Mouse (Mus musculus) liver, embryonic 11.5 days (tissue): ENCODE data around the gene Atp1b1. TPM values are rescaled to one million over a fixed set of nuclear protein-coding genes. Genes with fewer than 3 reads are reported as not detected.
A peak's percentile ranks its signal among the peaks of the same experiment; 100 is the strongest.

Experiments used
- ATAC-seq: fragments of 200-750 bp; cut with Nextera tagmentation; replicated peaks from 2 replicates; pipeline ENCODE4 v1.8.0; 2017; ENCODE audit warnings: moderate number of reproducible peaks, mild to moderate bottlenecking, moderate TSS enrichment, moderate library complexity; ENCODE audit not compliant: low FRiP score
- DNase-seq: peaks from one replicate; pipeline ENCODE4 v3.0.0-alpha.2; 2017; ENCODE audit warnings: low spot score
- H3K27ac ChIP-seq: fragments of 300-500 bp; sonication (generic); 2 replicates; pipeline ENCODE4 v1.5.1; 2014; ENCODE audit warnings: mild to moderate bottlenecking, low read depth, low read length, control low read depth
- H3K27me3 ChIP-seq: fragments of 300-500 bp; sonication (generic); replicated peaks from 2 replicates; pipeline ENCODE4 v1.6.1; 2014; ENCODE audit warnings: low read length, mixed read lengths; ENCODE audit not compliant: control insufficient read depth, insufficient read depth
- H3K36me3 ChIP-seq: fragments of 300-500 bp; sonication (generic); 2 replicates; pipeline ENCODE4 v1.6.1; 2014; ENCODE audit warnings: mild to moderate bottlenecking, low read length, moderate library complexity, mixed read lengths; ENCODE audit not compliant: control insufficient read depth, insufficient read depth
- H3K4me1 ChIP-seq: fragments of 300-500 bp; sonication (generic); replicated peaks from 2 replicates; pipeline ENCODE4 v1.6.1; 2014; ENCODE audit warnings: low read length, mixed read lengths; ENCODE audit not compliant: control insufficient read depth, insufficient read depth
- H3K4me2 ChIP-seq: fragments of 300-500 bp; sonication (generic); 2 replicates; pipeline ENCODE4 v1.6.1; 2014; ENCODE audit warnings: mild to moderate bottlenecking, control low read depth, moderate library complexity
- H3K4me3 ChIP-seq: fragments of 300-500 bp; sonication (generic); 2 replicates; pipeline ENCODE4 v1.5.1; 2014; ENCODE audit warnings: low read depth, low read length, control low read depth
- H3K9ac ChIP-seq: fragments of 300-500 bp; sonication (generic); 2 replicates; pipeline ENCODE4 v1.6.1; 2014; ENCODE audit warnings: low read depth, low read length, control low read depth
- H3K9me3 ChIP-seq: fragments of 300-500 bp; sonication (generic); 2 replicates; pipeline ENCODE4 v1.6.1; 2016; ENCODE audit warnings: low read length, inconsistent platforms, mixed read lengths; ENCODE audit not compliant: control insufficient read depth
- WGBS: fragments of 180-500 bp; shearing (Covaris S2); extraction: QIAGEN DNeasy Blood & Tissue Kit; methylation state at CpG from one replicate; pipeline ENCODE4 v1.1.7; 2014; 5-methylcytosine and 5-hydroxymethylcytosine counted together
- polyA plus RNA-seq: library from polyadenylated mRNA; unstranded; fragments of >200 nt; fragmentation: Nextera tagmentation; extraction: Ambion mirVana; gene quantifications from 2 replicates; pipeline ENCODE4 v1.2.1, GENCODE M21; 2014

Atp1b1 gene
- polyA plus RNA-seq, 1 experiment from 2014 or later, result 18.6 TPM

DNA sequence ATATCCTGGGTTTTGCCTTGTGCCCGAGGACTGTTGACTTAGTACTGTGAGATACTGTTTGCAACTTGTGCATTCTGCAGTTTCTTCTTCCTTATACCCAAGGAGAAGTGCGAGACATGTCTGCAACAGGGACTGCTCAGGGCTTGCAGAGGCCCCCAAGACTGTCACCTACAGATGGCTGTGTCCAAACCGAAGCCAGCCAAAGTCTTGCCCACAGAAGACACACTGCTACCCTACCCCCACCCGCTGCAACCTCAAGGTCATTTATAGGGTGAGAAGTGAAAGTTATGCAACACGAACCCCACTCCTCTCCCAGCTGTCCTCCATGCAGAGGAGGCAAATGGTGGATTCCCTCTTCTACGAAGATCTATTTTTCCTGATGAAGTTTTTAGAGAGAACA is 5.6 kb downstream of the Atp1b1 start:
- Histone ChIP-seq H3K27ac (no peak overlapping the region), H3K9ac (no peak overlapping the region), H3K36me3 (0 out of 2 replicates have a peak, but pooled peaks cover 4% of the 10 kb centered on the region), H3K4me2 (no peak overlapping the region), H3K27me3 (peaks cover 26% of the 10 kb centered on the region), H3K9me3 (no peaks in the 10 kb centered on the region), H3K4me1 (peaks cover 7% of the 10 kb centered on the region), H3K4me3 (no peak overlapping the region)
- ATAC-seq (no peak), DNase-seq (no peak)
- 74% methylated on average over 6 of the region's 6 CpGs for WGBS

DNA sequence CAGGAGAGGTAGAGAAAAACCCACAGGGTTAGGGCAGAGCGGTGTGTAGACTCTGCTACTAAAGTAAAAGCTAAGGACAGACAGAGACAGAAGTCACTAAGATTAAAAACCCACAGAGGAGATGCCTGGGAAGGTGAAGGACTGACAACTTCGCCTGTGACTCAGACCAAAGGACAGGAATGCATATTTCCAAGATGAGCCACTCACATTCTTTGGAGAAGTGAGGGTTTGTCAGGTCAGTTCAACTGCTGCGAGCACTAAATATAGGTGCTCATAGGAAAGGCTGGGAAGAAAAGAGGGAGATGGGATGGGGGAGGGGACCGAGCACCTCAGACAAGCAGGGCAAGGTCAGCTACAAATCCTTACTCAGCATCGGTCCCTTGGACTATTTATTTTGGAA is 6.8 kb downstream of the Atp1b1 start:
- 0 out of 2 replicates have a peak, but pooled peaks cover 4% of the 10 kb centered on the region for H3K36me3 ChIP-seq
- H3K27me3 ChIP-seq, result peaks cover 14% of the 10 kb centered on the region
- H3K9me3 ChIP-seq, result no peaks in the 10 kb centered on the region
- H3K4me1 ChIP-seq, result peaks cover 7% of the 10 kb centered on the region
- 83% methylated on average over 5 of the region's 5 CpGs for WGBS
- no peak for DNase-seq
- no peak overlapping the region for H3K9ac ChIP-seq
- no peak for ATAC-seq
- H3K4me2 ChIP-seq, result no peak overlapping the region
- H3K4me3 ChIP-seq, result no peak overlapping the region
- no peak overlapping the region for H3K27ac ChIP-seq

DNA sequence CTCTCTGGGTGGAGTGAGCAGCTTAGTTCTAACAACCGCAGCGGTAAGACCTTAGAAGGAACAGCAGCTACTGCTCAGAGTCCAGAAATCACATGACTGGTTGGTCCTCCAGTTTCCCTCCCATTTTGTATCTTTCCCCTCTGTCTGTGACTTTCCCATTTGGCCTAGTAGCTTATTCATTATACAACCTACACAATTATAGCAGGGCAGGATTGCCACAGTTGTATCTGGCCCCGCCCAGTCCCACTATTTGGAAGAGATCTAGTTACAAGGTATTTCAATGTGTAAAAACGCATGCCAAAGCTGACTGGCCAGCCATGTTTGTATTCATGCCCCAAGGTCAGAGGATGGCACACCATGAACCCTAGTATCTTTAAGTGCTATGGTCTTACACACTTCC is 7.5 kb downstream of the Atp1b1 start:
- Histone ChIP-seq H3K27ac (no peak overlapping the region), H3K9me3 (no peaks in the 10 kb centered on the region), H3K27me3 (peaks cover 7% of the 10 kb centered on the region), H3K4me1 (peaks cover 7% of the 10 kb centered on the region), H3K9ac (no peak overlapping the region), H3K4me3 (no peak overlapping the region), H3K36me3 (0 out of 2 replicates have a peak, but pooled peaks cover 4% of the 10 kb centered on the region), H3K4me2 (no peak overlapping the region)
- 81% methylated on average over 4 of the region's 4 CpGs for WGBS
- DNase-seq (no peak), ATAC-seq (no peak)

DNA sequence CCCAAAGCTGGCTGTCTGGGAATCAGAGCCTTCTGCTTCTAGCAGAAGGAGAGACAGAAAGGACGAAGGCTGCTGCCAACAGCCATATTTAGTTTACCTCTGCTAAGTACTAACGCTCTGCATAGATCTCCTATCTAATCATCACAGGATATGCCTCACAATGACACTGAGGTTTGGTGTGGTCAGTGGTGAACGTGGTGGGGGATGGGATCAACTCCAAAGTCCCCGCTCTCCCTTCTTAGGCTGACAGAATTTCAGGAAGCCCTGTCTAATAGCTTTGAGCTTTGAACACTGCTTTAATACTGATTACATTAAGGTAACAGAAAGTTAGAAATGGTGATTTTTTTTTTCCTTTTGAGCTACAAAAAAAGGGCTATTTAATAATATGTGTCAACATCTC is 7.9 kb downstream of the Atp1b1 start:
- no peak overlapping the region for H3K9ac ChIP-seq
- no peaks in the 10 kb centered on the region for H3K9me3 ChIP-seq
- DNase-seq (no peak), ATAC-seq (no peak)
- no peak overlapping the region for H3K4me2 ChIP-seq
- 0 out of 2 replicates have a peak, but pooled peaks cover 4% of the 10 kb centered on the region for H3K36me3 ChIP-seq
- WGBS, result 53% methylated on average over 4 of the region's 4 CpGs
- no peak overlapping the region for H3K27ac ChIP-seq
- H3K27me3 ChIP-seq, result peaks cover 5% of the 10 kb centered on the region
- no peak overlapping the region for H3K4me3 ChIP-seq
- H3K4me1 ChIP-seq, result peaks cover 7% of the 10 kb centered on the region

DNA sequence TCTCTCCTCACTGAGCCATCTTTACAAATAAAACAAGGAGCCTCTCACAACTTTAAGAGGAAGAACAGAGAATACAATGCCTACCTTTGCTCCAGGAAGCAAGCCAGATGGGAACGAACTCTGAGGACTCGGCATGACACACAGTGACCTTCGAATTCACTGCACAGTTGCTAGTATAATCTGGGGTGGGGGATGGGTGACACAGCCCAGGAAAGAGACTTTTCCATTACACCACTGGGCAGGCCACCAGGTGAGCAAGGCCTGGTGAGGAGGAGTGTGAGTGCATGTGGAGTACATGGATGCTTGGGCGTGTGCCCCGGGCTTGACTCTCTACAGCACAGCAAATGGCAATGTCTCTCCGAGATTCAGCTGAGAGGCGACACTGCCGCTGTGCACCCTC is 8.5 kb downstream of the Atp1b1 start:
- Histone ChIP-seq H3K4me1 (peaks cover 2% of the 10 kb centered on the region; the same call in 1 of the 2 replicates), H3K36me3 (0 out of 2 replicates have a peak, but pooled peaks cover 4% of the 10 kb centered on the region), H3K4me3 (no peak overlapping the region), H3K27ac (no peak overlapping the region), H3K9me3 (no peaks in the 10 kb centered on the region), H3K27me3 (no peaks in the 10 kb centered on the region; the same call in 1 of the 2 replicates), H3K9ac (no peak overlapping the region), H3K4me2 (no peak overlapping the region)
- ATAC-seq (0 out of 2 replicates have a peak, but pooled peaks have one; percentile 19), DNase-seq (no peak)
- 83% methylated on average over 8 of the region's 8 CpGs for WGBS

DNA sequence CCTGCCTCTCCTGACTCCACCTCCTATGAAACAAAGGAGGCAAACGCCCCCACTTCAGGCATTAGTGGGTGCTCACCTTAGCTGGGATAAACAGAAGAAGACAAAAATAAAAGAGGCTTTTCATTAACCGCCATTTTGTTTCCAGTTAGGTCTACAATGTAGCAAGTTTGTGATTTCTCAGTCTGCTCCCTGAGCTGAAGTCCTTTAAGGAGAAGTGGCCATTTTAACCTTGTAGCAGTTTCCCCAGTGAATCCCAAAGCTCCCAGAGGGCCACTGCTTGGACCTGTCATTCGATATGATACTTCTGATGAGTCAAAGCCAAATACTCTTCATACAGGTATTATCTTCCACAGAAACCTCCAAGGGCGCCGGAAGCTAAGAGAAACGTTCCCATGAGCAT is 10.6 kb downstream of the Atp1b1 start:
- Histone ChIP-seq H3K4me3 (no peak overlapping the region), H3K4me2 (no peak overlapping the region), H3K27ac (no peak overlapping the region), H3K4me1 (no peaks in the 10 kb centered on the region), H3K9me3 (no peaks in the 10 kb centered on the region), H3K27me3 (no peaks in the 10 kb centered on the region), H3K36me3 (0 out of 2 replicates have a peak, but pooled peaks cover 2% of the 10 kb centered on the region), H3K9ac (no peak overlapping the region)
- ATAC-seq, result no peak
- no peak for DNase-seq
- 83% methylated on average over 6 of the region's 6 CpGs for WGBS

DNA sequence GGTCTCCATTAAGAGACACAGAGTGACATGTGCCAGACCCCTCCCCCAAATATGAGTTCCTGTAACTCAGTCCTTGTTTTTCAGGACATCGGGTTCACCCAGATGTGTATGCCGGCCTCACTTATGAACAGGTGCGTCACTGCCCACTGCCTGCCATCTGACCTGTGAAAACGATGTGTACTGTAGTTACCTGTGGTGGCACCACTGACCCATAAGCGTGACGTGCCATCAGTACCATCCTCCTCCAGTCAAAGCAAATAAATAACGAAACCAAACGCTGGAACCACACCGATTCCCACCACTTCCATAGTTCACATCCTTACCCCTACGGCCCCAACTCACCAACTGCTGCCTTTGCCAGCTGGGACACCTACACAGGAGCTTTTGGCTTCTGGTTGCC is 11.6 kb downstream of the Atp1b1 start:
- Histone ChIP-seq H3K9me3 (no peaks in the 10 kb centered on the region), H3K9ac (no peak overlapping the region), H3K4me1 (0 out of 2 replicates have a peak, but pooled peaks cover 1% of the 10 kb centered on the region), H3K36me3 (no peaks in the 10 kb centered on the region), H3K27me3 (no peaks in the 10 kb centered on the region), H3K4me2 (no peak overlapping the region), H3K4me3 (no peak overlapping the region), H3K27ac (no peak overlapping the region)
- DNase-seq, result no peak
- ATAC-seq, result no peak
- 88% methylated on average over 10 of the region's 10 CpGs for WGBS

DNA sequence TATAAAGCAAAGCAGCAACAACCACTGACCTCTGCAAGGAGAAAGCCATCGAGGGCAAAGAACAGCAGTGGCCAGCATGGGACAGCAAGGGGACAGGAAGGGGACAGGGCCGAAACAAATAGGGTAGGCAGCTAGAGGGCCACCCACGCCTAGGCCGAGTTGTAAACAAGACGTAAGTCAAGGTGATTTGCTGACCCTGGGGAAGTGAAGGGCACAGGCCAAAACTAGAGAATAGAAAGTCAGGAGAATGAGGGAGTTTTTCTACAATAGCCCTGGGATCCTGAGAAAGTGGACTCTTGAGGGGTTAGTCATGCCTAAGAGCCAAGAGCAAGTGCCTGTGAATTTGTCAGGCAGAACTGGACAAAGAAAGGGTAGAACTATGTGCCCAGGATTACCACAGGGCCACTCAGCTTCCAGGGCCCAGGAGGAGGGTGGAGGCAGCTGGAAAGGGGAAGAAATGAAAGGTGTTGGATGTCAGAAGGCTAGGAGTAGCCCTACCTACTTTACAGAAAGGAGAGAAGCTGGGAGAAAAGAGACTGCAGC is 12.5 kb downstream of the Atp1b1 start:
- Histone ChIP-seq H3K4me2 (no peak overlapping the region), H3K4me1 (peaks cover 7% of the 10 kb centered on the region; the same call in 1 of the 2 replicates), H3K27ac (no peak overlapping the region), H3K9ac (no peak overlapping the region), H3K27me3 (no peaks in the 10 kb centered on the region), H3K4me3 (no peak overlapping the region), H3K36me3 (no peaks in the 10 kb centered on the region), H3K9me3 (no peaks in the 10 kb centered on the region)
- DNase-seq, result no peak
- 84% methylated on average over 5 of the region's 5 CpGs for WGBS
- no peak for ATAC-seq

DNA sequence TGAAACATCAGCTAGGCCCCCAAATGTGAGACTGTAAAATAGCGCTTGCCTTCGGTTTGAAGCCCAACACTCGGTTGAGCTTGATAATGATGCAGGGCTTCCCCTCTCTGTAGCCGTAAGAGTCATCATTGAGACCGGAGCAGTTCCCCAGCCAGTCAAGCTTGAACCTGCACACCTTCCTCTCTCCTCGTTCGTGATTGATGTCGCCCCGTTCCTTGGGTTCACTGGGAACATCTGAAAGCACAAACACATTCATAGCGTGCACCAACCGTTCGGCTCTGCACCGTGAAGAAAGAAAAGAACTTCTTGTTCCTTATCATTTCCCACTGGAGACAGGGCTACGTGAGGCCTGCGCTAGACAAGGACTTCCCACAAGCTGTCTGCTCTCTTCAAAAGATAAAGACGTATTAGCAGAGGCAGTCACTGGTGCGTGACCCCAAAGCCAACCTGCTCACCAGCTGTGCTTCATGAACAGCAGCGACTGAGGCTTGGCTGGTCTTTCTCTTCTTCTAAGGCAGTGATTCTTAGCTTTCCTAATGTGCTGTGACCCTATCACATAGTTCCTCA is 16.7 kb downstream of the Atp1b1 start:
- no peaks in the 10 kb centered on the region for H3K27me3 ChIP-seq
- no peak overlapping the region for H3K9ac ChIP-seq
- DNase-seq (no peak), ATAC-seq (peak; percentile 76)
- peak overlapping the region; percentile 25; the same call in 1 of the 2 replicates for H3K4me2 ChIP-seq
- H3K4me1 ChIP-seq, result peaks cover 7% of the 10 kb centered on the region; the same call in 1 of the 2 replicates
- no peaks in the 10 kb centered on the region for H3K9me3 ChIP-seq
- no peak overlapping the region for H3K4me3 ChIP-seq
- WGBS, result 46% methylated on average over 18 of the region's 18 CpGs
- H3K36me3 ChIP-seq, result peaks cover 2% of the 10 kb centered on the region; the same call in 1 of the 2 replicates
- no peak overlapping the region for H3K27ac ChIP-seq
